Mouse (Mus musculus): Measurements from ENCODE around the gene Copa.

Gene Copa

GRCm38 (mm10) chr1:172082101-172082898 is at the start of gene Copa, which contains the start of gene Ncstn:
TSS of gene Copa (plus strand) at chr1:172082529.
TSS of gene Ncstn (minus strand) at chr1:172082795.
- peak; percentile 94 to 95 for DNase-seq (ENCODE audit: low spot score in 2 of 2)

- no peak for DNase-seq (ENCODE audit: low spot score in 2 of 2)
Observed at GRCm38 (mm10) chr1:172046410-172046809, 35.9 kb upstream of the Copa start.

- DNase-seq (ENCODE audit: low spot score in 2 of 2): peak; percentile 64 to 67
Observed at GRCm38 (mm10) chr1:172046938-172047337, 35.4 kb upstream of the Copa start.

GRCm38 (mm10) chr1:172048241-172048734 is 34.0 kb upstream of the Copa start:
- DNase-seq (ENCODE audit: low spot score in 2 of 2): no peak

- no peak for DNase-seq (ENCODE audit: low spot score in 2 of 2)
Observed at GRCm38 (mm10) chr1:172049131-172049782, 33.1 kb upstream of the Copa start.

- DNase-seq (ENCODE audit: low spot score in 2 of 2): no peak
Observed at GRCm38 (mm10) chr1:172052766-172053279, 29.5 kb upstream of the Copa start.

GRCm38 (mm10) chr1:172053541-172054440 is 28.5 kb upstream of the Copa start:
- DNase-seq (ENCODE audit: low spot score in 2 of 2): peak in 1 of 2 experiments; percentile 33

- DNase-seq (ENCODE audit: low spot score in 2 of 2): peak; percentile 47 to 69
Observed at GRCm38 (mm10) chr1:172056251-172056650, 26.1 kb upstream of the Copa start.

GRCm38 (mm10) chr1:172057491-172057921 is 24.8 kb upstream of the Copa start, which contains the start of gene Nhlh1:
TSS of gene Nhlh1 (minus strand) at chr1:172057573.
- DNase-seq (ENCODE audit: low spot score in 2 of 2): peak in 1 of 2 experiments; percentile 34

GRCm38 (mm10) chr1:172058321-172058720 is 24.0 kb upstream of the Copa start:
- no peak for DNase-seq (ENCODE audit: low spot score in 2 of 2)

GRCm38 (mm10) chr1:172058874-172059273 is 23.5 kb upstream of the Copa start:
- DNase-seq (ENCODE audit: low spot score in 2 of 2): no peak

- DNase-seq (ENCODE audit: low spot score in 2 of 2): no peak
Observed at GRCm38 (mm10) chr1:172060659-172061058, 21.7 kb upstream of the Copa start.

GRCm38 (mm10) chr1:172061217-172061616 is 21.1 kb upstream of the Copa start:
- DNase-seq (ENCODE audit: low spot score in 2 of 2): no peak

GRCm38 (mm10) chr1:172062101-172062500 is 20.2 kb upstream of the Copa start:
- no peak for DNase-seq (ENCODE audit: low spot score in 2 of 2)

GRCm38 (mm10) chr1:172063291-172064023 is 18.9 kb upstream of the Copa start:
- no peak for DNase-seq (ENCODE audit: low spot score in 2 of 2)

GRCm38 (mm10) chr1:172064613-172065141 is 17.7 kb upstream of the Copa start:
- DNase-seq (ENCODE audit: low spot score in 2 of 2): no peak

GRCm38 (mm10) chr1:172070227-172070626 is 12.1 kb upstream of the Copa start:
- DNase-seq (ENCODE audit: low spot score in 2 of 2): no peak

GRCm38 (mm10) chr1:172071556-172071955 is 10.8 kb upstream of the Copa start:
- no peak for DNase-seq (ENCODE audit: low spot score in 2 of 2)

GRCm38 (mm10) chr1:172072604-172073003 is 9.7 kb upstream of the Copa start:
- DNase-seq (ENCODE audit: low spot score in 2 of 2): no peak

GRCm38 (mm10) chr1:172077981-172078380 is 4.3 kb upstream of the Copa start:
- DNase-seq (ENCODE audit: low spot score in 2 of 2): no peak
